Mouse (Mus musculus): ENCODE measurements around the gene Plxna1.

Plxna1 gene

DNA sequence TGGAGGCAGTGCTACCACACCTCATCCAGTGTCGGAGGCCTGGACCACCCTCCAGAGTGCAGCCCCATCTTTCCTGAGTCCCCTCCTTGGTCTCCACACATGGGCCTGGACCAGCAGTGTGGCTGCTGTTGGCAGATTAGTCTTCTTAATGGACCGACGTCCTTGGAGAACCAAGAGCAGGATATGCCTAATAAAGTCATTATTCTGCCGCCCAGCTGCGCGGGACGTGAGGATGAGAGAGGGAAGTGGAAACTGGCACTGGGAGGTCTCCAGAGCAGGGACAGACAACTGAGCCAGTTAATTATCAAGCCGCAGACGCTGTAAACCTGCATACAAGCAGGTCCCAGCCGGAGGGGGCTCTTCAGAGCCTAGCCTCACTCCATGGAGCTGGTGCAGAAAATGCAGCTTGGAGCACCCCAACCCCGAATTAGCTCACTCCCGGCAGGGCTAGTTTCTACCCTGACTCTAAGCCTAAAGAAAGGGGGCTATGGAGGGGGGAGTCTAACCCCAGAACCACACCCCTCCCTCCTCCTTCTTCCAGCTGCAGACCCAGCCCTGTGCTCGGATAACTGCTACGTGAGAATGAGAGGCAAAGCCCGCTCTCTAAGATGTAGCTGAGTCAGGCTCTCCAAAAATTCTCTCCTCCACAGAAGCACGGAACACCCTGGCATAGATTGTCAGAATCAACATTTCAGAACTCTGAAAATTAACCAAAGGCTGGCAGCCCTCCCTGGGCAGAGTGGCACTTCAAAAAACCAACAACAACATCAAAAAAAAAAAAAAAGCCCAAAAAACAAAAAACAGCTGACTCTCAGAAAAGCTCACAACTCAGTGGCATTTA lies 80.7 kb downstream of the Plxna1 start:
- Histone ChIP-seq H3K27me3 (ENCODE audit: insufficient read depth, low read length) (no peaks in the 10 kb centered on the region), H3K4me1 (replicated peaks; ENCODE audit: low read depth, low read length) (peaks cover 51% of the 10 kb centered on the region), H3K9me3 (ENCODE audit: low read length) (no peaks in the 10 kb centered on the region), H3K36me3 (ENCODE audit: insufficient read depth, low read length) (0 out of 2 replicates have a peak, but pooled peaks cover 5% of the 10 kb centered on the region), H3K4me3 (replicated peaks; ENCODE audit: low read length) (peak overlapping the region; percentile 11; the same call in 1 of the 2 replicates)
- TF ChIP-seq NANOG (IDR thresholded peaks at IDR 0.05; ENCODE audit: borderline replicate concordance, low read length) (no peak), POU5F1 (IDR thresholded peaks at IDR 0.05; ENCODE audit: borderline replicate concordance, low read length) (no peak), CTCF (conservative IDR thresholded peaks at IDR 0.05; ENCODE audit: low read length) (no peak)

- H3K4me3 ChIP-seq (replicated peaks; ENCODE audit: low read length): no peak overlapping the region
- H3K9me3 ChIP-seq (ENCODE audit: low read length): no peaks in the 10 kb centered on the region
- TF ChIP-seq CTCF (conservative IDR thresholded peaks at IDR 0.05; ENCODE audit: low read length) (no peak), NANOG (IDR thresholded peaks at IDR 0.05; ENCODE audit: borderline replicate concordance, low read length) (no peak), POU5F1 (IDR thresholded peaks at IDR 0.05; ENCODE audit: borderline replicate concordance, low read length) (no peak)
Measured at GRCm38 (mm10) chr6:89280555-89280954, 81.9 kb downstream of the Plxna1 start.

GRCm38 (mm10) chr6:89271731-89272475 lies 90.5 kb downstream of the Plxna1 start:
- H3K9me3 ChIP-seq (ENCODE audit: low read length): no peaks in the 10 kb centered on the region
- no peaks in the 10 kb centered on the region for H3K27me3 ChIP-seq (ENCODE audit: insufficient read depth, low read length)
- H3K4me1 ChIP-seq (replicated peaks; ENCODE audit: low read depth, low read length): no peaks in the 10 kb centered on the region
- 0 out of 2 replicates have a peak, but pooled peaks cover 3% of the 10 kb centered on the region for H3K36me3 ChIP-seq (ENCODE audit: insufficient read depth, low read length)
- TF ChIP-seq NANOG (IDR thresholded peaks at IDR 0.05; ENCODE audit: borderline replicate concordance, low read length) (no peak), POU5F1 (IDR thresholded peaks at IDR 0.05; ENCODE audit: borderline replicate concordance, low read length) (no peak), CTCF (conservative IDR thresholded peaks at IDR 0.05; ENCODE audit: low read length) (no peak)
- H3K4me3 ChIP-seq (replicated peaks; ENCODE audit: low read length): no peak overlapping the region

More at GRCm38 (mm10) chr6:89280555-89280954, 81.9 kb downstream of the Plxna1 start:
- Histone ChIP-seq H3K4me1 (replicated peaks; ENCODE audit: low read depth, low read length) (peaks cover 40% of the 10 kb centered on the region), H3K27me3 (ENCODE audit: insufficient read depth, low read length) (no peaks in the 10 kb centered on the region), H3K36me3 (ENCODE audit: insufficient read depth, low read length) (0 out of 2 replicates have a peak, but pooled peaks cover 5% of the 10 kb centered on the region)

DNA sequence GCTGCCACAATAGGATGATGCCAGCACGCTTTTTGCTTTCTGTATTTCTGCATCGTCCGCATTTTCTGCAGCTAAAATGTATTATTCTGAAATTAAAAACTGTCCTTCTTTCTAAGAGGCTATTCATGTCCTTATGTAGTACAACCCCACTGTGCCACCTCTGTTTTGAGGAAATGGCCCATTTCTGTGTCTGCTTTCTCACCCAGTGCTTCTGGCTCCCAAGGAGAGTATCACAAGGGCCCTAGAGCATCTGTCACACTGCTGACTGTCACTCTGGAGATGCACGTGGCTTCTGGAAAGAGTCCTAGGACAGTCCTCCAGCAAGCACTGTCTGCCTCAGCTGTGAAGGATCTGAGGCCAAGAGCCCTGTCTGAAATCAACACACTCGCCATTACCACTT lies 95.2 kb downstream of the Plxna1 start:
- Histone ChIP-seq H3K4me3 (replicated peaks; ENCODE audit: low read length) (no peak overlapping the region), H3K27me3 (ENCODE audit: insufficient read depth, low read length) (no peaks in the 10 kb centered on the region), H3K4me1 (replicated peaks; ENCODE audit: low read depth, low read length) (no peaks in the 10 kb centered on the region), H3K36me3 (ENCODE audit: insufficient read depth, low read length) (no peaks in the 10 kb centered on the region), H3K9me3 (ENCODE audit: low read length) (no peaks in the 10 kb centered on the region)
- TF ChIP-seq POU5F1 (IDR thresholded peaks at IDR 0.05; ENCODE audit: borderline replicate concordance, low read length) (no peak), CTCF (conservative IDR thresholded peaks at IDR 0.05; ENCODE audit: low read length) (no peak), NANOG (IDR thresholded peaks at IDR 0.05; ENCODE audit: borderline replicate concordance, low read length) (no peak)
